Mouse (Mus musculus): ENCODE measurements around the gene Mesp2. TPM values are rescaled to one million over a fixed set of nuclear protein-coding genes. Genes with fewer than 3 reads are reported as not detected.
"Not testable (repeated sequence)": the region's sequence is repeated elsewhere in the genome, so short reads cannot be mapped to it uniquely, and the experiment has no call there.

The Mesp2 gene
- polyA plus RNA-seq, 1 experiment: 1.2 TPM

DNA sequence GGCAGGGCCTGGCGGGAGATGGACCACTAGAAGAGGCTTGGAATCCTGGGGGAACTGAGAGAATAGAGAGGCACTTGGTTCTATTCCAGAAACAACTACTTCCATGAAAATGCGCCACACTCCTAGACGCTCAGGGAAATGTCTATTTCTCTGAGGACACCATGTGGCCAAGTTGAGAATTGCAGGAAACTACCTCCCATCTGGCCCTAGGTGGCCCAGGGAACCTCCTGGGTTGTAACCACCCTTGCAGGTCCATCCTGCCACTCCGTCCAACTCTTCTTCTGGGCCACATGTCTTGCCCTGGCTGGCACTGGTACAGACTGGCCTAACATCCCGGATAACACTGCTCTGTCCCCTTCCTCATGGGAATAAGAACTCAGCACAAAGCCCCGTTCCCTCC, 24.2 kb upstream of the Mesp2 start:
- TF ChIP-seq POLR2A (IDR thresholded peaks at IDR 0.05; ENCODE audit: borderline replicate concordance, extremely low read depth, insufficient read depth, insufficient read length, poor library complexity, severe bottlenecking) (no peak), CTCF (IDR thresholded peaks at IDR 0.05; ENCODE audit: borderline replicate concordance, extremely low read depth, insufficient read depth, insufficient read length) (peak; percentile 69; the same call in 1 of the 2 replicates)
- peak; percentile 72 for DNase-seq (ENCODE audit: low read depth)

DNA sequence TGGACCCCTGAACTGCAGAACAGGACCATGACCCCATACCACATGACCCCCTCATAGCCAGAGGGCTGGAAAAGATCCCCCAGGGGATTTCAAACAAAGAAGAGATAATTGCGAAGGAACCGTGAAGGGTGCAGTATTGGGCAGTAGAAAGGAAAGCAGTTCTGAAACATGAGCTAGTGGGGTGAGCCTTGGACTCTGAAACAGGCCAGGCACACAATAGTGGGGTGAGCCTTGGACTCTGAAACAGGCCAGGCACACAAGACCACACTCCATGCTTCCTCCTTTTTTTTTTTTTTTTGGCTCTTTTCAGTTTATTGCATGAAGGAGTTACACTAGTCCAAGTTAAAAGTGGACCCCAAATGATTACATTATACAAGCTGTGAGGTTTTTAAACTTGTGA, 20.7 kb upstream of the Mesp2 start:
- not testable (repeated sequence) for DNase-seq (ENCODE audit: low read depth)

DNA sequence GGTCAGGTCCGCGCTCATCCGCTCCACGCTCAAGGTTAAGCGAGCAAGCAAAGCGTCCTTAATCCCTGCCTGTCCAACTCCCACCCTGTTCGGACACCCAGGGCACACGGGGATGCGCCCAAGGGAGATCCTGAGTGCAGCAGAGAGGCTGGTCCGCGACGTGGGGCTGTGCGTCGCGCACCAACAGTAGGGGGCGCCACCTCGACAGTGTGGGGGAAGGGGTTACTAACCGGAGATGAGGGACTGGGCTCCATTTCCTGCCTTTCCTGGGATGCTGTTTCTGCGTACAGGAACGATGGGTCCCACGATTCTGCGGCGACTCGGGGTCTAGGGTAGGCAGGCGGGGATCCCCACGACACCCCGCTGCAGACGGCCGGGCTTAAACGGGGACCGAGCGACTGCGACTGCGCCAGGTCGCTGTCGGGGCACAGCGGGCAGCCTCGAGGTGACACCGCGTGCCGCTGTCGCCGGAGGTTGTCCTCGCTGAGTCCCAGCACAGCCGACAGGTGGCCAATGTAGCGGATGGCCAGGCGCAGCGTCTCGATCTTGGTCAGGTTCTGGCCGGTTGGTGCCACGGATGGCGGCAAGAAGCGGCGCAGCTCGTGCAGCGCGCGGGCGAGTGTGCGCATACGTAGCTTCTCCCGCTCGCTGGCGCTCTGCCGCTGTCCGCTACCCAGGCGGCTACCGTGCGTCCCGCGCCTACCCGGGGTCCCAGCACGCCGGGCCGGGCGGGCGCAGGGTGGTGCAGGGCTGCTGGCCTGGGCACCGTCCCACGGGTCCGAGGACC, 17.7 kb upstream of the Mesp2 start:
- peak; percentile 58; the same call in 1 of the 2 replicates for TF ChIP-seq CTCF (IDR thresholded peaks at IDR 0.05; ENCODE audit: borderline replicate concordance, extremely low read depth, insufficient read depth, insufficient read length)
- no peak for TF ChIP-seq POLR2A (IDR thresholded peaks at IDR 0.05; ENCODE audit: borderline replicate concordance, extremely low read depth, insufficient read depth, insufficient read length, poor library complexity, severe bottlenecking)
- DNase-seq (ENCODE audit: low read depth): peak; percentile 63

DNA sequence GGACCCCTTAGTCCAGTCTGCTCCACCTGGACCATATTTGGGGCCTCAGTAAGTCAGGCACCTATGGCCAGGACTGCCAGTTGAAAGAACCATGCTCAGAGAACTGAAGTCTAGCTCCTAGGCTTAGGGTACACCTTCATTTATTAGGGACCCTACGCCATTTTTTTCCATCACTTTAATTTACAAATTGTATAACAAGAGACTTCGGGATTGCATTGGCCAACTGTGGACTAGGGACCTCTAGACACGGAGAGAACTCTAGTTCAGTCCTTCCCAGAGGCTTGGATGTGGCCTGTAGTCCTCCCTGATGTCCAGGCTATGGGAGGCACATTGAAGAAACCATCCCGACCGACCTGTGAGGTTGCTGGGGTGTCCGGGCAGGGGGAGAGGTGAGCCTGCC, 16.8 kb upstream of the Mesp2 start, which contains the start of gene Mesp1:
Mesp1 (minus strand) TSS at position 101 of the 400 bp plus-strand sequence.
- DNase-seq (ENCODE audit: low read depth): no peak
- TF ChIP-seq POLR2A (IDR thresholded peaks at IDR 0.05; ENCODE audit: borderline replicate concordance, extremely low read depth, insufficient read depth, insufficient read length, poor library complexity, severe bottlenecking): no peak
- no peak for TF ChIP-seq CTCF (IDR thresholded peaks at IDR 0.05; ENCODE audit: borderline replicate concordance, extremely low read depth, insufficient read depth, insufficient read length)

DNA sequence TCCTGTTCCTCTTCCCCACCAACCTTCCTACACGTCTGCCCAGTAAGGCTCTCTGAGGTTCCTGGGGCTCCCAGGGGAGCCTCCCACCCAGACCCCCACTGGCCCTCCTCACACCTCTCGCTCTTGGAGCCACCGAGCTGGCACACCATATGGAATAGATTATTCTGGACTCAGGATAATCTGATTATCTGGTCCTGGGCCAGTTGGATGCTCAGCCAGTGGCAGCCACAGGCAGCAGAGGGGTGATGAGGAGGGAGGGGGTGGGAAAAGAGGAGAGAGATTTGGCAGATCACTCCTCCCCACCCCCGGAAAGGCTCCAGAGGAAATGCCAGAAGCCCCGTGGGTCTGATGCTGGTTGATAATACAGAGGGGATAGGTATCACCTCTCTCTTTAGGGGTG, 11.9 kb upstream of the Mesp2 start:
- no peak for TF ChIP-seq POLR2A (IDR thresholded peaks at IDR 0.05; ENCODE audit: borderline replicate concordance, extremely low read depth, insufficient read depth, insufficient read length, poor library complexity, severe bottlenecking)
- TF ChIP-seq CTCF (IDR thresholded peaks at IDR 0.05; ENCODE audit: borderline replicate concordance, extremely low read depth, insufficient read depth, insufficient read length): no peak
- no peak for DNase-seq (ENCODE audit: low read depth)

DNA sequence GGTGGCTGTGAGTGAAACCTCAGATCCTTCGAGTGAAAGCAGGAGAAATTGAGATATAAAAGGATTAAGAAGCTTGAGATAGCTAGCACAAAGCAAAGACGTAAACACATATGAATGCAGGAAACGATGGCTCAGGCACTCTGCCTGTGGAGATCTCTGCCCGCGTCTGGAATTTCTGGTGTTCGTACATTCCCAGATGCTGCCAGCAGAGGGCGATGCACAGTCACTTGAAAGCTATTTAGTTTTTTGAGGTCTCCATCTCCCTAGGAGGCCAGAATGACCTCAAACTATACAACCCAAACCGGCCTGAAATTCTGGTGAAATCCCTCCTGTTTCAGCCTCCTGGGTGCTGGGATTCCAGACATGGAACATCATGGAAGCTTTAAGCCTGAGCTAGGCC, 11.5 kb upstream of the Mesp2 start:
- TF ChIP-seq POLR2A (IDR thresholded peaks at IDR 0.05; ENCODE audit: borderline replicate concordance, extremely low read depth, insufficient read depth, insufficient read length, poor library complexity, severe bottlenecking) (no peak), CTCF (IDR thresholded peaks at IDR 0.05; ENCODE audit: borderline replicate concordance, extremely low read depth, insufficient read depth, insufficient read length) (peak; percentile 82)
- peak; percentile 77 for DNase-seq (ENCODE audit: low read depth)

DNA sequence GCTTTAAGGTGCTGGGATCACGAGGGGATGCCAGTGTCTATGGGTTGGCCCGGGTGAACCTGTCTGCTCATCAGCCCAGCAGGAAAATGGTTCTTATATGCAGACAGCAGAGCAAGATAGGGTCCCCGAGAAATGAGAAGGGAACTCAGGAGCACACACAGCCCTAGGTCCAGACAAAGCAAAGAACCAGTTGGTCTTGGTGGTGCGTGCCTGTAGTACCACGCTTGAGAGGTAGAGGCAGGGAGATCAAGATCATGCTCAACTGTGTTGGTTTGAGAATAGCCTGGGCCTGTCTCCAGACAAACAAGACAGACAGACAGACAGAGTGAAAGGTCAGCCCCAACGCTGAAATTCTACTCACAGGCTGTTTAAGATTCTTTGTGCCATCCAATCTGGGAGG, 11.0 kb upstream of the Mesp2 start:
- DNase-seq (ENCODE audit: low read depth): no peak
- no peak for TF ChIP-seq POLR2A (IDR thresholded peaks at IDR 0.05; ENCODE audit: borderline replicate concordance, extremely low read depth, insufficient read depth, insufficient read length, poor library complexity, severe bottlenecking)
- TF ChIP-seq CTCF (IDR thresholded peaks at IDR 0.05; ENCODE audit: borderline replicate concordance, extremely low read depth, insufficient read depth, insufficient read length): no peak

DNA sequence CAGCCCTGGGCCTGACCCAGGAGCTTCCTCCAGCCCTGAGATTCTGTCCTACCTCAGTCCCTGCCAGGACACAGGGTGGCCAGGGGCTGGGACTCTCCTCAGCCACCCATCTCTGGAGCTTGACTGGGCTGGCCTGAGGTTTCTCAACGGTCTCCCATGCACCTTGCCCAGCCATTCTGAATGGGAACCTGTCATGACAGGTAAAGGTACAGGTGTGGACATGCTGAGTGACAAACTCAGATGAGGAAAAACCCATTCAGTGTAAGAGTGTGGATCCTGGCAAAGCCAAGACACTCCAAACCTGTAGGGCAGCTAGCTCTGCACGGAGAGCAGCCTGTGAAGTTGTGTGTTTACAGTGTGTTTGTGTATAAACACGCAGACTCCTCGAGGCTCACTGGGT, 10.2 kb upstream of the Mesp2 start:
- TF ChIP-seq CTCF (IDR thresholded peaks at IDR 0.05; ENCODE audit: borderline replicate concordance, extremely low read depth, insufficient read depth, insufficient read length) (no peak), POLR2A (IDR thresholded peaks at IDR 0.05; ENCODE audit: borderline replicate concordance, extremely low read depth, insufficient read depth, insufficient read length, poor library complexity, severe bottlenecking) (no peak)
- no peak for DNase-seq (ENCODE audit: low read depth)

DNA sequence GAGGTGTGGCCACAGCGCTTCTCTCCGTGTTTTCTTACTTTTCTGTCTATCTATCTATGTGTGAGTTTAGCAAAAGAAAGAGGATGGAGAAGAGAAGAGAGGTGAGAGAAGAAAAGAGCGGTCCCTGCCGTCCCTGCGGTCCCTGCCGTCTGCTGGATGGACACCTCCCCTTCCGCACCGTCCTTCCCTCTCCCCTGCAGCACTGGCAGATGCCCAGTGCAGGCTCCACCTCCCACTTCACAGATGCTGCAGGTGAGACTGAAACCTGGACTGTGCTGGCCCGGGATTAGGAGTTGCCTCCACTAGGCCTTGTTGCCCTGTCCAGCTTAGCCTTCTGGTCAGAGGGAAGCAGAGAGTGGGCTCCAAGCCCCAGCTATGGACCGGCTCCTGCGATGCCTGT, 9.1 kb upstream of the Mesp2 start:
- TF ChIP-seq CTCF (IDR thresholded peaks at IDR 0.05; ENCODE audit: borderline replicate concordance, extremely low read depth, insufficient read depth, insufficient read length) (no peak), POLR2A (IDR thresholded peaks at IDR 0.05; ENCODE audit: borderline replicate concordance, extremely low read depth, insufficient read depth, insufficient read length, poor library complexity, severe bottlenecking) (no peak)
- no peak for DNase-seq (ENCODE audit: low read depth)

DNA sequence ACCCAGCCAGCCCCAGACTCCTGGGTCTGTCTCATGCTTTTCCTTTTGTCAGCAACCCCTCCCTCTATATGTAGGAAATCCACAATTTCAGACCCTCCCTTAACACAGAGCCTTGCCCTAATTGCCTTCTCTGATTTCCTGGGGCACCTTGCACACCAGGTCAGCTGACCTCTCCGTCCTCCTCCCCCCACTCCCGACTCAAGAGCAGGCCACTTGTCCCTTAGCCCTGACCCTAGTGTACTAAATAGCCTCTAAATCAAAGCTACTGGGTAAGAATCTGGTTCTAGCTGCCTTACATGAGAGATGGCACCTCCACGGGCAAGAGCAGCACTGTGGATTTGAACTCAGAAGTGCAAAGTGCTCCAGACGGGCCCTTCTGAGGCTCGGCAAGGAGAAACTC, 8.5 kb upstream of the Mesp2 start:
- TF ChIP-seq CTCF (IDR thresholded peaks at IDR 0.05; ENCODE audit: borderline replicate concordance, extremely low read depth, insufficient read depth, insufficient read length) (no peak), POLR2A (IDR thresholded peaks at IDR 0.05; ENCODE audit: borderline replicate concordance, extremely low read depth, insufficient read depth, insufficient read length, poor library complexity, severe bottlenecking) (no peak)
- DNase-seq (ENCODE audit: low read depth): no peak

DNA sequence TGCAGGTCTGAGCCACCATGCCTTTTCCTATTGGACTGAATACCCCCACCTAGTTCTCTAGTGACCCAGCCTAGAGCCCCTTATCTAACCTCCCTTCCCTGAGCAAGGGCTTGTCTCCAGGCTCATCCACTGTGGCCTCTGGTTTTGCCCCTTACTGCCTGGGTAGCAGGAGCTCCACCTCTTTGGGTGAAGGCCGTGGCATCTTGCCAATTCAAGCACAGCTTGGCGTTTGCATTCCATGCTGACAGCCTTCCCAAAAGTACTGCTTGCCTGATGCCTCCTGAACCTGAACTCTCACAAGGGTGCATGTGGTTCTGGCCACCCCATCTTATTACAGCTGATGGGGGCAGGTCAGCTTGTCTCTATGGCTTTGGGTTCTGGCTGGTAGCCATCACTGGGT, 6.6 kb upstream of the Mesp2 start:
- TF ChIP-seq POLR2A (IDR thresholded peaks at IDR 0.05; ENCODE audit: borderline replicate concordance, extremely low read depth, insufficient read depth, insufficient read length, poor library complexity, severe bottlenecking) (no peak), CTCF (IDR thresholded peaks at IDR 0.05; ENCODE audit: borderline replicate concordance, extremely low read depth, insufficient read depth, insufficient read length) (no peak)

DNA sequence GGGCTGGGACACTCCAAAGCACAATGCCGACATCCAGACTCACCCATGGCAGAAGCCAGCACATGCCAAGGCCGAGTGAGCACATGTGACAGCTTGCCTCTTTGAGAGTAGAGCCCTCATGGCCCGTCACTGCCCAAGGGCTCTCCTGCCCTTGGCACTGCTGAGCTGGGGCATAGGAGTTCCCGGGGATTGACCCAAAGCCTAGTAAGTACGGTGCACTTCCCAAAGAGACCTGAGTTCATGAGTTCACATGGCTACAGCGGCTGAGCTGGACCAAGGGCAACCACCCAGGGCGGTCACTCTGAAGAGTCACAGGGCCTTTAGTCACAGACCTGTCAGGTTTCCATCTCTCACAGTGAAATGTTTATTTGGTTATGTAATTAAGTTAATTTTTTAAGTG, 2.0 kb upstream of the Mesp2 start:
- no peak for DNase-seq (ENCODE audit: low read depth)
- TF ChIP-seq POLR2A (IDR thresholded peaks at IDR 0.05; ENCODE audit: borderline replicate concordance, extremely low read depth, insufficient read depth, insufficient read length, poor library complexity, severe bottlenecking): no peak

More for the DNA sequence above, 6.6 kb upstream of the Mesp2 start:
- DNase-seq (ENCODE audit: low read depth): peak; percentile 18

Data from brain, embryonic 14.5 days (tissue).